In genomic region chr6:97278014-97278787, GRCm38 (mm10) we compare ENCODE assay signal across 8 mouse cellular contexts. TPM values are rescaled to one million over a fixed set of nuclear protein-coding genes. Genes with fewer than 3 reads are reported as not detected.
A peak's percentile ranks its signal among the peaks of the same experiment; 100 is the strongest.
DNase-seq lines count a peak whose midpoint lies in the region; ATAC-seq and TF ChIP-seq lines count a peak whose summit lies in the region.

No protein-coding gene starts in this region.

- peak overlapping the region; percentile 62 for H3K27ac ChIP-seq in ES-Bruce4 (ENCODE audit: insufficient read depth, low read length)
- no peak overlapping the region for H3K27ac ChIP-seq in forebrain, embryonic 16.5 days (ENCODE audit: low read length)
- peak overlapping the region; percentile 26; the same call in 1 of the 2 replicates for H3K27ac ChIP-seq in lung, embryonic 14.5 days (ENCODE audit: low read depth)
- no peak overlapping the region for H3K27ac ChIP-seq in olfactory bulb, adult 2 months (ENCODE audit: insufficient read depth, low read depth, low read length)

- H3K4me1 ChIP-seq in ES-Bruce4 (ENCODE audit: control insufficient read depth, insufficient read depth, low read length) = no peaks in the 10 kb centered on the region
- H3K4me1 ChIP-seq in forebrain, embryonic 16.5 days (replicated peaks; ENCODE audit: control insufficient read depth, insufficient read depth, low read length) = peaks cover 15% of the 10 kb centered on the region
- H3K4me1 ChIP-seq in lung, embryonic 14.5 days (ENCODE audit: insufficient read depth) = peaks cover 3% of the 10 kb centered on the region; the same call in 1 of the 2 replicates
- H3K4me1 ChIP-seq in olfactory bulb, adult 2 months (ENCODE audit: control insufficient read depth, insufficient read depth, low read length) = peaks cover 6% of the 10 kb centered on the region

- peak overlapping the region; percentile 45 for H3K4me2 ChIP-seq in forebrain, embryonic 16.5 days (ENCODE audit: low read length)
- H3K4me2 ChIP-seq in lung, embryonic 14.5 days = peak overlapping the region; percentile 56

- TF ChIP-seq EP300 in ES-Bruce4 (IDR thresholded peaks at IDR 0.05; ENCODE audit: insufficient read depth, low read depth, low read length) = peak; percentile 72

- no peak for TF ChIP-seq POLR2A in ES-Bruce4 (IDR thresholded peaks at IDR 0.05; ENCODE audit: insufficient read depth, low read length)
- no peak for TF ChIP-seq POLR2A in olfactory bulb, adult 2 months (IDR thresholded peaks at IDR 0.05; ENCODE audit: insufficient read depth, low read depth, low read length)

- H3K4me3 ChIP-seq in ES-Bruce4 (ENCODE audit: low read depth, low read length) = peak overlapping the region; percentile 70
- peak overlapping the region; percentile 9; the same call in 1 of the 2 replicates for H3K4me3 ChIP-seq in forebrain, embryonic 16.5 days (replicated peaks; ENCODE audit: low read length)
- H3K4me3 ChIP-seq in lung, embryonic 14.5 days (ENCODE audit: low read depth, low read length) = peak overlapping the region; percentile 2; the same call in 1 of the 2 replicates
- peak overlapping the region; percentile 34 for H3K4me3 ChIP-seq in olfactory bulb, adult 2 months (ENCODE audit: insufficient read depth, low read depth, low read length)

- WGBS in forebrain, embryonic 16.5 days = 3% methylated on average over 19 of the region's 19 CpGs
- WGBS in lung, embryonic 14.5 days = 5% methylated on average over 19 of the region's 19 CpGs
- 9% methylated on average over 19 of the region's 19 CpGs for WGBS in olfactory bulb, adult 2 months

- H3K9ac ChIP-seq in ES-Bruce4 (ENCODE audit: low read depth, poor library complexity, severe bottlenecking) = no peak overlapping the region
- peak overlapping the region; percentile 12; the same call in 1 of the 2 replicates for H3K9ac ChIP-seq in forebrain, embryonic 16.5 days (replicated peaks; ENCODE audit: low read depth, low read length)
- H3K9ac ChIP-seq in lung, embryonic 14.5 days = peak overlapping the region; percentile 10; the same call in 1 of the 2 replicates

- no peaks in the 10 kb centered on the region for H3K36me3 ChIP-seq in ES-Bruce4 (ENCODE audit: control insufficient read depth, insufficient read depth, low read length, poor library complexity, severe bottlenecking)
- H3K36me3 ChIP-seq in forebrain, embryonic 16.5 days (ENCODE audit: control insufficient read depth, insufficient read depth) = no peaks in the 10 kb centered on the region
- no peaks in the 10 kb centered on the region for H3K36me3 ChIP-seq in lung, embryonic 14.5 days (ENCODE audit: insufficient read depth)

- no peaks in the 10 kb centered on the region for H3K9me3 ChIP-seq in ES-Bruce4 (replicated peaks; ENCODE audit: control insufficient read depth, insufficient read depth, low read length, poor library complexity, severe bottlenecking)
- no peaks in the 10 kb centered on the region for H3K9me3 ChIP-seq in forebrain, embryonic 16.5 days (ENCODE audit: control insufficient read depth, low read length)
- H3K9me3 ChIP-seq in lung, embryonic 14.5 days (ENCODE audit: low read depth, low read length) = no peaks in the 10 kb centered on the region

- peak; percentile 68 for ATAC-seq in forebrain, embryonic 16.5 days
- peak; percentile 75 for ATAC-seq in lung, embryonic 14.5 days (ENCODE audit: insufficient read depth)

- TF ChIP-seq CTCF in ES-Bruce4 (IDR thresholded peaks at IDR 0.05; ENCODE audit: low read depth, low read length) = peak; percentile 47
- TF ChIP-seq CTCF in lung, embryonic 14.5 days (IDR thresholded peaks at IDR 0.05; ENCODE audit: low read depth) = peak; percentile 89
- TF ChIP-seq CTCF in olfactory bulb, adult 2 months (IDR thresholded peaks at IDR 0.05; ENCODE audit: insufficient read depth, low read depth, low read length) = peak; percentile 55; the same call in 1 of the 2 replicates

- peak; percentile 66 for DNase-seq in cerebellum, adult 11 months
- DNase-seq in heart, postnatal 4 days = peak; percentile 86
- DNase-seq in layer of hippocampus, adult 8-10 months (ENCODE audit: low spot score in 2 of 2) = peak; percentile 69 to 85
- peak; percentile 90 for DNase-seq in lung, embryonic 14.5 days
- DNase-seq in thymus, adult 18-20 months = peak; percentile 26 to 52

- no peaks in the 10 kb centered on the region for H3K27me3 ChIP-seq in ES-Bruce4 (ENCODE audit: control insufficient read depth, insufficient read depth, low read length, poor library complexity, severe bottlenecking)
- no peaks in the 10 kb centered on the region for H3K27me3 ChIP-seq in forebrain, embryonic 16.5 days (replicated peaks; ENCODE audit: control insufficient read depth, insufficient read depth, low read length)
- H3K27me3 ChIP-seq in lung, embryonic 14.5 days (ENCODE audit: insufficient read depth, low read length) = no peaks in the 10 kb centered on the region

RNA-seq across cellular contexts. Expression of gene Lmod3, which starts 25.6 kb away (rescaled TPM):
- polyA plus RNA-seq in ES-Bruce4 (2011; ENCODE audit: insufficient read depth, insufficient read length, low read depth, missing spikeins) = not detected in 2 replicates
- not detected in 2 replicates for polyA plus RNA-seq in forebrain, embryonic 16.5 days (2015; fragmentation: Nextera tagmentation; extraction: Ambion mirVana)
- total RNA-seq in heart, postnatal 4 days (2021) = 10 to 100 TPM; 47.8 to 48.0 TPM
- under 1 TPM in 1 of 4 experiments, not detected in 3; 0.16 TPM for total RNA-seq in layer of hippocampus, adult 8-10 months (2022)
- 0.11 and 0.35 TPM in 2 replicates for polyA plus RNA-seq in lung, embryonic 14.5 days (2014; fragmentation: Nextera tagmentation; extraction: Ambion mirVana)
- not detected in 2 replicates for polyA plus RNA-seq in olfactory bulb, adult 2 months (2012; ENCODE audit: insufficient read depth, insufficient read length, low replicate concordance, missing spikeins)

Comparison
In these comparisons a context has a peak if more than half of its experiments do, and no peak if none do; other contexts are left out.
1. H3K27ac ChIP-seq: peak in ES-Bruce4 (single experiment) and lung, embryonic 14.5 days (single experiment); none in forebrain, embryonic 16.5 days (single experiment) and olfactory bulb, adult 2 months (single experiment).
2. H3K4me3 ChIP-seq: peak in every context shown above with its lines; median percentile 70 in ES-Bruce4; 34 in olfactory bulb, adult 2 months; 9 in forebrain, embryonic 16.5 days; 2 in lung, embryonic 14.5 days.
3. DNase-seq: peak in every context shown above with its lines; median percentile 90 in lung, embryonic 14.5 days; 86 in heart, postnatal 4 days; 77 in layer of hippocampus, adult 8-10 months; 66 in cerebellum, adult 11 months; 39 in thymus, adult 18-20 months.
4. Peak in every context shown above with its lines, with median percentiles within 50 percentile points of each other: CTCF ChIP-seq.